Mouse (Mus musculus) CD4-positive, CD25-positive, alpha-beta regulatory T cell, adult 9 weeks (primary cell): ENCODE results near the gene Serpinb11. TPM values are rescaled to one million over a fixed set of nuclear protein-coding genes. Genes with fewer than 3 reads are reported as not detected.

Experiments
- polyA plus RNA-seq: library from polyadenylated mRNA; unstranded; fragments of 100-300 nt; shearing (Covaris generic); gene quantifications from one replicate; pipeline ENCODE4 v1.2.1, GENCODE M21; 2017

The Serpinb11 gene
- polyA plus RNA-seq, result not detected

DNA sequence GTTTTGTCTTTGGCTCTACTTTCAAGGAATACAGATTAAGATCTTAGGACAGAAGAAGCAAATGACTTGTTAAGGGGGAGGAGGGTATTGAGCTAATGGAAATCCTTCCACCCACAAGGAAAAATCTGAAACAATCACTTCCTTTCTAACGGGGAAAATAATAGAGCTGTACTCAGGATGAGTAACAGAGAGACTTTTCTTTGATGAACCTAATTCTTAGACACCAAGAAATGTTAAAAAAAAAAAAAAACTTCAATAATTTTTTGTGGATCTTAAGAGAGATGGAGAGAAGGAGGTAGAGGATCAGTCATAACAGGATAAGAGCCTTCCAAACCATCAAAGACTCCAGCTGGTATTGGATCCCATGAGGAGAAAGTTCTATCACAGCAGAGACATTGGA is at the start of gene Serpinb11:
Serpinb11 (plus strand) TSS at position 301 of the 400 bp plus-strand sequence.

GRCm38 (mm10) chr1:107399355-107399754 is 38.4 kb downstream of the Serpinb11 start, which contains the start of gene Serpinb7:
TSS of gene Serpinb7 (plus strand) at chr1:107399655.

Other genes starting within 250 kb of the Serpinb11 start
- not detected for gene Serpinb3b, start 82.8 kb upstream of the Serpinb11 start, polyA plus RNA-seq
- not detected for gene Serpinb3c, start 82.8 kb upstream of the Serpinb11 start, polyA plus RNA-seq
- not detected for gene Serpinb7, start 38.5 kb downstream of the Serpinb11 start, polyA plus RNA-seq
- gene Serpinb2, start 150.2 kb downstream of the Serpinb11 start, polyA plus RNA-seq, result not detected
- gene Serpinb8, start 228.8 kb downstream of the Serpinb11 start, polyA plus RNA-seq, result not detected